Mouse (Mus musculus) MEL (cell line): Measurements from ENCODE around the gene Dock3. TPM values are rescaled to one million over a fixed set of nuclear protein-coding genes. Genes with fewer than 3 reads are reported as not detected.

ENCODE experiments used
- DNase-seq: peaks from one replicate; pipeline ENCODE4 v3.0.0; 2011; ENCODE audit warnings: low read depth, low spot score
- H3K27ac ChIP-seq: 2 replicates; pipeline ENCODE4 v1.5.1; 2012; ENCODE audit warnings: low read depth, mild to moderate bottlenecking, control low read depth, low read length, moderate library complexity; ENCODE audit not compliant: control insufficient read depth
- H3K27me3 ChIP-seq, 2 experiments: fragments of 150-350 bp in 1 of 2; sonication (generic) in 1 of 2; 2 replicates each; pipeline ENCODE4 v1.6.1; 2012; ENCODE audit warnings: low read length in 2 of 2, mild to moderate bottlenecking in 2 of 2, improper control_type of control experiment in 1 of 2, moderate library complexity in 1 of 2; ENCODE audit not compliant: insufficient read depth in 2 of 2, control insufficient read depth in 1 of 2
- H3K36me3 ChIP-seq, 2 experiments: 2 replicates each; pipeline ENCODE4 v1.6.1; 2012 to 2014; ENCODE audit warnings: low read length in 2 of 2, improper control_type of control experiment in 1 of 2, inconsistent platforms in 1 of 2, mild to moderate bottlenecking in 1 of 2; ENCODE audit not compliant: insufficient read depth in 2 of 2, control insufficient read depth in 1 of 2
- H3K4me1 ChIP-seq, 2 experiments: fragments of 150-350 bp in 1 of 2; sonication (generic) in 1 of 2; 2 replicates each; pipeline ENCODE4 v1.6.1; 2012; ENCODE audit warnings: low read length in 2 of 2, improper control_type of control experiment in 1 of 2, mild to moderate bottlenecking in 1 of 2; ENCODE audit not compliant: insufficient read depth in 2 of 2, control insufficient read depth in 1 of 2
- H3K4me3 ChIP-seq, 2 experiments: fragments of 150-350 bp in 1 of 2; sonication (generic) in 1 of 2; 2 replicates each; pipeline ENCODE4 v1.5.1; 2012; ENCODE audit warnings: low read depth in 2 of 2, low read length in 2 of 2, mild to moderate bottlenecking in 2 of 2, moderate library complexity in 2 of 2, control low read depth in 1 of 2, improper control_type of control experiment in 1 of 2; ENCODE audit not compliant: control insufficient read depth in 1 of 2, insufficient read depth in 1 of 2
- H3K79me2 ChIP-seq: 2 replicates; pipeline ENCODE4 v1.6.1; 2012; ENCODE audit warnings: mild to moderate bottlenecking, low read length, moderate library complexity; ENCODE audit not compliant: control insufficient read depth, poor library complexity, insufficient read depth
- H3K9ac ChIP-seq: 2 replicates; pipeline ENCODE4 v1.6.1; 2012; ENCODE audit warnings: low read depth, mild to moderate bottlenecking, control low read depth, low read length, moderate library complexity; ENCODE audit not compliant: control insufficient read depth, poor library complexity, severe bottlenecking
- H3K9me3 ChIP-seq: fragments of 150-350 bp; sonication (generic); replicated peaks from 2 replicates; pipeline ENCODE4 v1.6.1; 2012; ENCODE audit warnings: mild to moderate bottlenecking, low read length, improper control_type of control experiment, moderate library complexity; ENCODE audit not compliant: insufficient read depth
- BHLHE40 ChIP-seq: IDR thresholded peaks from 2 replicates; pipeline ENCODE4 v1.6.1; 2012; ENCODE audit warnings: low read depth, mild to moderate bottlenecking, inconsistent platforms, low read length, improper control_type of control experiment, borderline replicate concordance
- CHD1 ChIP-seq: IDR thresholded peaks from 2 replicates; pipeline ENCODE4 v1.6.1; 2012; ENCODE audit warnings: low read depth, mild to moderate bottlenecking, inconsistent platforms, low read length, improper control_type of control experiment
- E2F4 ChIP-seq: IDR thresholded peaks from 2 replicates; pipeline ENCODE4 v1.6.1; 2011; ENCODE audit warnings: low read depth, low read length, improper control_type of control experiment, borderline replicate concordance
- ELF1 ChIP-seq: IDR thresholded peaks from 2 replicates; pipeline ENCODE4 v1.6.1; 2014; ENCODE audit warnings: low read depth, mild to moderate bottlenecking, inconsistent platforms, low read length, improper control_type of control experiment, moderate library complexity
- EP300 ChIP-seq, 2 experiments: IDR thresholded peaks; 2 replicates each; pipeline ENCODE4 v1.6.1; 2011; ENCODE audit warnings: improper control_type of control experiment in 2 of 2, low read length in 2 of 2, low read depth in 1 of 2, mild to moderate bottlenecking in 1 of 2
- ETS1 ChIP-seq: IDR thresholded peaks from 2 replicates; pipeline ENCODE4 v1.6.1; 2012; ENCODE audit warnings: low read depth, mild to moderate bottlenecking, inconsistent platforms, low read length, improper control_type of control experiment, moderate library complexity
- GABPA ChIP-seq: IDR thresholded peaks from 2 replicates; pipeline ENCODE4 v1.6.1; 2012; ENCODE audit warnings: low read depth, mild to moderate bottlenecking, inconsistent platforms, low read length, improper control_type of control experiment, moderate library complexity
- GATA1 ChIP-seq: IDR thresholded peaks from 2 replicates; pipeline ENCODE4 v1.6.1; 2011; ENCODE audit warnings: low read depth, low read length, improper control_type of control experiment
- JUND ChIP-seq: IDR thresholded peaks from 2 replicates; pipeline ENCODE4 v1.6.1; 2011; ENCODE audit warnings: low read depth, mild to moderate bottlenecking, improper control_type of control experiment, low read length
- MAZ ChIP-seq: IDR thresholded peaks from 2 replicates; pipeline ENCODE4 v1.6.1; 2012; ENCODE audit warnings: low read depth, mild to moderate bottlenecking, inconsistent platforms, low read length, improper control_type of control experiment
- MEF2A ChIP-seq: IDR thresholded peaks from 2 replicates; pipeline ENCODE4 v1.6.1; 2014; ENCODE audit warnings: low read depth, mild to moderate bottlenecking, inconsistent platforms, low read length, improper control_type of control experiment; ENCODE audit not compliant: poor library complexity, insufficient replicate concordance, severe bottlenecking; ENCODE audit errors: extremely low read depth
- MYB ChIP-seq: IDR thresholded peaks from 2 replicates; pipeline ENCODE4 v1.6.1; 2011; ENCODE audit warnings: mild to moderate bottlenecking, low read depth, low read length, improper control_type of control experiment
- MYC ChIP-seq: IDR thresholded peaks from 2 replicates; pipeline ENCODE4 v1.6.1; 2011; ENCODE audit warnings: low read depth, mild to moderate bottlenecking, low read length, improper control_type of control experiment, moderate library complexity
- NELFE ChIP-seq: IDR thresholded peaks from 2 replicates; pipeline ENCODE4 v1.6.1; 2011; ENCODE audit warnings: low read depth, low read length, improper control_type of control experiment
- NRF1 ChIP-seq: IDR thresholded peaks from 2 replicates; pipeline ENCODE4 v1.6.1; 2014; ENCODE audit warnings: low read depth, mild to moderate bottlenecking, inconsistent platforms, low read length, improper control_type of control experiment, moderate library complexity; ENCODE audit not compliant: poor library complexity, insufficient read depth, severe bottlenecking
- POLR2AphosphoS5 ChIP-seq: IDR thresholded peaks from 2 replicates; pipeline ENCODE4 v1.6.1; 2012; ENCODE audit warnings: low read depth, borderline replicate concordance, mild to moderate bottlenecking, inconsistent platforms, low read length, moderate library complexity, mixed read lengths
- RCOR1 ChIP-seq: IDR thresholded peaks from 2 replicates; pipeline ENCODE4 v1.6.1; 2012; ENCODE audit warnings: low read depth, mild to moderate bottlenecking, inconsistent platforms, low read length, improper control_type of control experiment
- SIN3A ChIP-seq: IDR thresholded peaks from 2 replicates; pipeline ENCODE4 v1.6.1; 2012; ENCODE audit warnings: low read length, improper control_type of control experiment, inconsistent platforms
- SMC3 ChIP-seq: IDR thresholded peaks from 2 replicates; pipeline ENCODE4 v1.6.1; 2011; ENCODE audit warnings: low read depth, low read length, improper control_type of control experiment
- TAL1 ChIP-seq: IDR thresholded peaks from 2 replicates; pipeline ENCODE4 v1.6.1; 2012; ENCODE audit warnings: mild to moderate bottlenecking, inconsistent platforms, low read length, moderate library complexity, mixed read lengths
- UBTF ChIP-seq: IDR thresholded peaks from 2 replicates; pipeline ENCODE4 v1.6.1; 2012; ENCODE audit warnings: low read depth, mild to moderate bottlenecking, inconsistent platforms, low read length, improper control_type of control experiment, moderate library complexity, borderline replicate concordance; ENCODE audit not compliant: insufficient read depth
- ZC3H11A ChIP-seq: IDR thresholded peaks from 2 replicates; pipeline ENCODE4 v1.6.1; 2012; ENCODE audit warnings: low read depth, mild to moderate bottlenecking, inconsistent platforms, low read length, improper control_type of control experiment
- ZKSCAN1 ChIP-seq: IDR thresholded peaks from 2 replicates; pipeline ENCODE4 v1.6.1; 2012; ENCODE audit warnings: low read depth, mild to moderate bottlenecking, inconsistent platforms, low read length, improper control_type of control experiment, moderate library complexity
- ZMIZ1 ChIP-seq: IDR thresholded peaks from 2 replicates; pipeline ENCODE4 v1.6.1; 2012; ENCODE audit warnings: low read depth, mild to moderate bottlenecking, inconsistent platforms, low read length, improper control_type of control experiment, moderate library complexity
- ZNF384 ChIP-seq: IDR thresholded peaks from 2 replicates; pipeline ENCODE4 v1.6.1; 2012; ENCODE audit warnings: low read depth, mild to moderate bottlenecking, inconsistent platforms, low read length, improper control_type of control experiment
- polyA plus RNA-seq, 2 experiments: library from polyadenylated mRNA; stranded (reverse) in 1 of 2; unstranded in 1 of 2; fragments of >175 nt in 1 of 2; fragments of >200 nt in 1 of 2; gene quantifications; 2 replicates each; pipeline versions ENCODE4 v1.2.1 to v1.2.4; 2012; ENCODE audit warnings: low replicate concordance in 2 of 2, low read depth in 1 of 2; ENCODE audit not compliant: insufficient read length in 2 of 2, insufficient read depth in 1 of 2, missing spikeins in 1 of 2
- total RNA-seq: library from RNA; depleted of rRNA; stranded (reverse); fragments of 300-350 nt; gene quantifications from 2 replicates; pipeline ENCODE4 v1.2.3, GENCODE M21; 2012

Dock3 gene
- total and polyA plus RNA-seq, 3 experiments = 0.03 to 0.08 TPM; not detected in 1

DNA sequence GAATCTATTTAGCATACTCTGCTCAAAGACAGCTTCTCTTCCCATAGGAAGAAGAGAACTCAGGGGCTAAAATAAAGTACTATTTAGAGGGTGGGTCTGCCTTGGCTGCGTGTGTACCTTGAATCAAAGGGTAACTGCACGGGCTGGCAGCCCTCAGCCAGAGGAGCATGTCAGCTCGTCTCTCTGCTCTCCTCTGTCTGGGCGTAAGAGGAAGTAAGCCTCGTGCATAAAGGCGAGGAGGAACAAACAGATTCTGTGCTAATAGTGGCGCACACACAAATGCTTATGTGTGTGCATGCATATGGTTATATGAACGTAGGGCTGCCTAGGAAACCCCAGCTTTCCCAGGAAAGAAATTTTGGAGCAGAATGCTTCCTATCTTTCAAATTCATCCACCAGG is 29.1 kb upstream of the Dock3 start (continued):
- TF ChIP-seq ZMIZ1 = no peak
- TF ChIP-seq NELFE = no peak
- no peak for TF ChIP-seq E2F4
- TF ChIP-seq JUND = no peak
- no peak for TF ChIP-seq SMC3
- no peak for TF ChIP-seq ELF1
- peak; percentile 38; the same call in 1 of the 2 replicates for TF ChIP-seq SIN3A
- TF ChIP-seq POLR2AphosphoS5 = no peak
- no peak for TF ChIP-seq EP300 (IDR thresholded peaks at IDR 0.05; ENCODE audit: low read depth in 1 of 2, low read length in 2 of 2)
- no peak for TF ChIP-seq ZKSCAN1
- no peak for TF ChIP-seq NRF1
- TF ChIP-seq ZC3H11A = no peak
- no peak for TF ChIP-seq MEF2A
- TF ChIP-seq TAL1 = no peak
- no peak for TF ChIP-seq RCOR1
- no peak for TF ChIP-seq UBTF
- no peak for TF ChIP-seq GABPA
- no peak for TF ChIP-seq ZNF384

- peaks cover 18 to 30% of the 10 kb centered on the region in 2 experiments for H3K4me1 ChIP-seq
- H3K79me2 ChIP-seq = no peaks in the 10 kb centered on the region
- peaks cover 0 to 16% of the 10 kb centered on the region in 2 experiments; a peak in 3 of 4 replicates for H3K36me3 ChIP-seq
- H3K9me3 ChIP-seq = no peaks in the 10 kb centered on the region
- peak overlapping the region; percentile 53 for H3K27ac ChIP-seq
- H3K27me3 ChIP-seq = no peaks in the 10 kb centered on the region
- peak overlapping the region; percentile 40; the same call in 1 of the 2 replicates for H3K9ac ChIP-seq
- H3K4me3 ChIP-seq = no peak overlapping the region
- TF ChIP-seq GABPA (no peak), RCOR1 (no peak), JUND (no peak), MYB (no peak), MYC (no peak), CHD1 (no peak), MAZ (no peak), GATA1 (no peak), NRF1 (no peak), ZMIZ1 (no peak), ETS1 (no peak), BHLHE40 (no peak)
- no peak for DNase-seq
These were observed 28.7 kb upstream of the Dock3 start for GRCm38 (mm10) chr9:107260429-107260828.
